Mouse (Mus musculus): Measurements from ENCODE around the gene 4930404N11Rik. TPM values are rescaled to one million over a fixed set of nuclear protein-coding genes. Genes with fewer than 3 reads are reported as not detected.

4930404N11Rik gene
- 0.80 and 1.1 TPM in 2 replicates for polyA plus RNA-seq (2016; fragmentation: Nextera tagmentation; extraction: Ambion mirVana)

- 0 out of 2 replicates have a peak, but pooled peaks have one; percentile 12 for ATAC-seq (ENCODE audit: low FRiP score, low read depth)
- H3K36me3 ChIP-seq, result peaks cover 49% of the 10 kb centered on the region
These were observed at the start of gene 4930404N11Rik for GRCm38 (mm10) chr10:81365672-81366476. TSS of gene 4930404N11Rik (minus strand) at chr10:81365816.

GRCm38 (mm10) chr10:81415146-81415545 is 49.5 kb upstream of the 4930404N11Rik start:
- 81% methylated on average over 5 of the region's 5 CpGs for WGBS
- no peak overlapping the region for H3K4me3 ChIP-seq
- H3K27me3 ChIP-seq (replicated peaks), result no peaks in the 10 kb centered on the region
- H3K27ac ChIP-seq, result 0 out of 2 replicates have a peak overlapping the region, but pooled peaks have one; percentile 17
- peaks cover 4% of the 10 kb centered on the region; the same call in 1 of the 2 replicates for H3K36me3 ChIP-seq
- no peak for ATAC-seq (ENCODE audit: low FRiP score, low read depth)
- peaks cover 77% of the 10 kb centered on the region for H3K4me1 ChIP-seq
- 0 out of 2 replicates have a peak overlapping the region, but pooled peaks have one; percentile 7 for H3K4me2 ChIP-seq (replicated peaks)
- no peak overlapping the region for H3K9ac ChIP-seq
- no peaks in the 10 kb centered on the region for H3K9me3 ChIP-seq

More at GRCm38 (mm10) chr10:81365672-81366476, at the start of gene 4930404N11Rik:
- peaks cover 25% of the 10 kb centered on the region for H3K27me3 ChIP-seq (replicated peaks)
- 15% methylated on average over 12 of the region's 12 CpGs for WGBS
- no peaks in the 10 kb centered on the region for H3K9me3 ChIP-seq
- H3K4me1 ChIP-seq, result peaks cover 41% of the 10 kb centered on the region
- no peak within 1 kb of the TSS for H3K9ac ChIP-seq
- no peak within 1 kb of the TSS for H3K27ac ChIP-seq
- H3K4me3 ChIP-seq, result no peak within 1 kb of the TSS
- H3K4me2 ChIP-seq (replicated peaks), result peak within 1 kb of the TSS; percentile 57

GRCm38 (mm10) chr10:81414682-81415081 is 49.1 kb upstream of the 4930404N11Rik start:
- no peaks in the 10 kb centered on the region for H3K27me3 ChIP-seq (replicated peaks)
- no peak overlapping the region for H3K9ac ChIP-seq
- no peak for ATAC-seq (ENCODE audit: low FRiP score, low read depth)
- peak overlapping the region; percentile 32; the same call in 1 of the 2 replicates for H3K27ac ChIP-seq
- 0 out of 2 replicates have a peak overlapping the region, but pooled peaks have one; percentile 7 for H3K4me2 ChIP-seq (replicated peaks)
- H3K4me3 ChIP-seq, result no peak overlapping the region
- no peaks in the 10 kb centered on the region; the same call in 1 of the 2 replicates for H3K36me3 ChIP-seq
- H3K4me1 ChIP-seq, result peaks cover 82% of the 10 kb centered on the region
- no peaks in the 10 kb centered on the region for H3K9me3 ChIP-seq

- H3K9ac ChIP-seq, result no peak overlapping the region
- no peak overlapping the region for H3K27ac ChIP-seq
- peaks cover 3% of the 10 kb centered on the region; the same call in 1 of the 2 replicates for H3K27me3 ChIP-seq (replicated peaks)
- H3K4me3 ChIP-seq, result no peak overlapping the region
- H3K4me1 ChIP-seq, result peaks cover 83% of the 10 kb centered on the region
- ATAC-seq (ENCODE audit: low FRiP score, low read depth), result 0 out of 2 replicates have a peak, but pooled peaks have one; percentile 4
- 28% methylated on average over 26 of the region's 26 CpGs for WGBS
- no peaks in the 10 kb centered on the region for H3K9me3 ChIP-seq
- no peaks in the 10 kb centered on the region; the same call in 1 of the 2 replicates for H3K36me3 ChIP-seq
- H3K4me2 ChIP-seq (replicated peaks), result peak overlapping the region; percentile 51
These were observed 48.0 kb upstream of the 4930404N11Rik start for GRCm38 (mm10) chr10:81413310-81414261.

- no peak for ATAC-seq (ENCODE audit: low FRiP score, low read depth)
- H3K9ac ChIP-seq, result 0 out of 2 replicates have a peak overlapping the region, but pooled peaks have one; percentile 1
- H3K4me3 ChIP-seq, result no peak overlapping the region
- H3K27me3 ChIP-seq (replicated peaks), result peaks cover 11% of the 10 kb centered on the region
- peaks cover 2% of the 10 kb centered on the region; the same call in 1 of the 2 replicates for H3K36me3 ChIP-seq
- H3K4me1 ChIP-seq, result peaks cover 85% of the 10 kb centered on the region
- WGBS, result 80% methylated on average over 16 of the region's 16 CpGs
- no peak overlapping the region for H3K4me2 ChIP-seq (replicated peaks)
- H3K27ac ChIP-seq, result 0 out of 2 replicates have a peak overlapping the region, but pooled peaks have one; percentile 50
- H3K9me3 ChIP-seq, result no peaks in the 10 kb centered on the region
These were observed 47.1 kb upstream of the 4930404N11Rik start for GRCm38 (mm10) chr10:81412586-81413309.

- 69% methylated on average over 18 of the region's 18 CpGs for WGBS
- no peaks in the 10 kb centered on the region for H3K9me3 ChIP-seq
- H3K4me1 ChIP-seq, result peaks cover 85% of the 10 kb centered on the region
- peak overlapping the region; percentile 14 for H3K4me2 ChIP-seq (replicated peaks)
- H3K4me3 ChIP-seq, result no peak overlapping the region
- H3K27ac ChIP-seq, result peak overlapping the region; percentile 50; the same call in 1 of the 2 replicates
- H3K27me3 ChIP-seq (replicated peaks), result peaks cover 19% of the 10 kb centered on the region
- peaks cover 2% of the 10 kb centered on the region; the same call in 1 of the 2 replicates for H3K36me3 ChIP-seq
- H3K9ac ChIP-seq, result 0 out of 2 replicates have a peak overlapping the region, but pooled peaks have one; percentile 1
- no peak for ATAC-seq (ENCODE audit: low FRiP score, low read depth)
These were observed 46.1 kb upstream of the 4930404N11Rik start for GRCm38 (mm10) chr10:81411471-81412400.

- no peaks in the 10 kb centered on the region for H3K9me3 ChIP-seq
- peaks cover 83% of the 10 kb centered on the region for H3K4me1 ChIP-seq
- peak overlapping the region; percentile 14 for H3K4me2 ChIP-seq (replicated peaks)
- 0 out of 2 replicates have a peak overlapping the region, but pooled peaks have one; percentile 50 for H3K27ac ChIP-seq
- H3K27me3 ChIP-seq (replicated peaks), result peaks cover 23% of the 10 kb centered on the region
- 83% methylated on average over 9 of the region's 9 CpGs for WGBS
- H3K36me3 ChIP-seq, result peaks cover 3% of the 10 kb centered on the region
- no peak overlapping the region for H3K9ac ChIP-seq
- ATAC-seq (ENCODE audit: low FRiP score, low read depth), result no peak
- no peak overlapping the region for H3K4me3 ChIP-seq
These were observed 45.4 kb upstream of the 4930404N11Rik start for GRCm38 (mm10) chr10:81410981-81411380.

GRCm38 (mm10) chr10:81410350-81410749 is 44.7 kb upstream of the 4930404N11Rik start:
- Histone ChIP-seq H3K27me3 (replicated peaks) (peaks cover 23% of the 10 kb centered on the region), H3K27ac (no peak overlapping the region), H3K9me3 (no peaks in the 10 kb centered on the region), H3K4me2 (replicated peaks) (peak overlapping the region; percentile 14), H3K4me3 (no peak overlapping the region), H3K4me1 (peaks cover 77% of the 10 kb centered on the region), H3K9ac (0 out of 2 replicates have a peak overlapping the region, but pooled peaks have one; percentile 35), H3K36me3 (peaks cover 7% of the 10 kb centered on the region)
- ATAC-seq (ENCODE audit: low FRiP score, low read depth), result no peak
- WGBS, result 67% methylated on average over 4 of the region's 4 CpGs

GRCm38 (mm10) chr10:81409330-81409729 is 43.7 kb upstream of the 4930404N11Rik start:
- ATAC-seq (ENCODE audit: low FRiP score, low read depth), result no peak
- Histone ChIP-seq H3K4me3 (0 out of 2 replicates have a peak overlapping the region, but pooled peaks have one; percentile 3), H3K9ac (no peak overlapping the region), H3K36me3 (peaks cover 15% of the 10 kb centered on the region), H3K27ac (0 out of 2 replicates have a peak overlapping the region, but pooled peaks have one; percentile 21), H3K4me2 (replicated peaks) (peak overlapping the region; percentile 10), H3K4me1 (peaks cover 67% of the 10 kb centered on the region), H3K27me3 (replicated peaks) (peaks cover 30% of the 10 kb centered on the region), H3K9me3 (no peaks in the 10 kb centered on the region)
- 10% methylated on average over 8 of the region's 8 CpGs for WGBS

GRCm38 (mm10) chr10:81408871-81409291 is 43.3 kb upstream of the 4930404N11Rik start:
- no peak overlapping the region for H3K9ac ChIP-seq
- peaks cover 18% of the 10 kb centered on the region for H3K36me3 ChIP-seq
- H3K4me1 ChIP-seq, result peaks cover 65% of the 10 kb centered on the region
- 13% methylated on average over 9 of the region's 9 CpGs for WGBS
- ATAC-seq (ENCODE audit: low FRiP score, low read depth), result no peak
- H3K4me2 ChIP-seq (replicated peaks), result peak overlapping the region; percentile 10; the same call in 1 of the 2 replicates
- H3K27me3 ChIP-seq (replicated peaks), result peaks cover 30% of the 10 kb centered on the region
- H3K9me3 ChIP-seq, result no peaks in the 10 kb centered on the region
- H3K4me3 ChIP-seq, result no peak overlapping the region
- no peak overlapping the region for H3K27ac ChIP-seq
